Mouse (Mus musculus) heart, embryonic 15.5 days (tissue): ENCODE measurements at regions not wholly inside any gene's neighbourhood (a gene's known extent, or its start where the extent isn't known, plus 50 kb on each side); places are given as distances from the start of the nearest gene placed in this dataset.

Experiments
- ATAC-seq: fragments of 200-750 bp; cut with Nextera tagmentation; replicated peaks from 2 replicates; pipeline ENCODE4 v1.8.0; 2017; ENCODE audit warnings: low read depth, moderate TSS enrichment; ENCODE audit not compliant: insufficient number of reproducible peaks, insufficient read depth, low FRiP score
- H3K27ac ChIP-seq: fragments of 300-500 bp; sonication (generic); 2 replicates; pipeline ENCODE4 v1.5.1; 2015; ENCODE audit warnings: mild to moderate bottlenecking, inconsistent platforms
- H3K27me3 ChIP-seq: fragments of 300-500 bp; sonication (generic); 2 replicates; pipeline ENCODE4 v1.6.1; 2015; ENCODE audit warnings: inconsistent platforms
- H3K36me3 ChIP-seq: fragments of 300-500 bp; sonication (generic); 2 replicates; pipeline ENCODE4 v1.6.1; 2015; ENCODE audit warnings: mild to moderate bottlenecking, inconsistent platforms
- H3K4me1 ChIP-seq: fragments of 300-500 bp; sonication (generic); replicated peaks from 2 replicates; pipeline ENCODE4 v1.6.1; 2015; ENCODE audit warnings: inconsistent platforms
- H3K4me2 ChIP-seq: fragments of 300-500 bp; sonication (generic); 2 replicates; pipeline ENCODE4 v1.6.1; 2015; ENCODE audit warnings: inconsistent platforms, mild to moderate bottlenecking, moderate library complexity
- H3K4me3 ChIP-seq: fragments of 300-500 bp; sonication (generic); 2 replicates; pipeline ENCODE4 v1.5.1; 2015; ENCODE audit warnings: mild to moderate bottlenecking, inconsistent platforms
- H3K9ac ChIP-seq: fragments of 300-500 bp; sonication (generic); 2 replicates; pipeline ENCODE4 v1.6.1; 2015; ENCODE audit warnings: mild to moderate bottlenecking, inconsistent platforms
- H3K9me3 ChIP-seq: fragments of 300-500 bp; sonication (generic); replicated peaks from 2 replicates; pipeline ENCODE4 v1.6.1; 2016; ENCODE audit warnings: inconsistent platforms
- WGBS: fragments of 180-500 bp; shearing (Covaris S2); methylation state at CpG from one replicate; pipeline ENCODE4 v1.1.7; 2015; ENCODE audit warnings: mixed read lengths; 5-methylcytosine and 5-hydroxymethylcytosine counted together

- Histone ChIP-seq H3K4me1 (no peaks in the 10 kb centered on the region), H3K9me3 (no peaks in the 10 kb centered on the region), H3K27ac (no peak overlapping the region), H3K9ac (no peak overlapping the region), H3K4me2 (no peak overlapping the region), H3K27me3 (no peaks in the 10 kb centered on the region), H3K4me3 (no peak overlapping the region), H3K36me3 (no peaks in the 10 kb centered on the region)
- ATAC-seq = no peak
- 88% methylated on average over 4 of the region's 4 CpGs for WGBS
These were observed 613.4 kb upstream of the 4930412O13Rik start for GRCm38 (mm10) chr2:9267675-9268074.

- ATAC-seq = no peak
- 78% methylated on average over 2 of the region's 2 CpGs for WGBS
- no peak overlapping the region for H3K9ac ChIP-seq
These were observed 597.6 kb upstream of the 4930412O13Rik start for GRCm38 (mm10) chr2:9283441-9283840.

GRCm38 (mm10) chr2:9285800-9286199 lies 595.3 kb upstream of the 4930412O13Rik start:
- H3K4me1 ChIP-seq = no peaks in the 10 kb centered on the region

More at GRCm38 (mm10) chr2:9283441-9283840, 597.6 kb upstream of the 4930412O13Rik start:
- H3K36me3 ChIP-seq = no peaks in the 10 kb centered on the region
- H3K27ac ChIP-seq = no peak overlapping the region
- H3K4me2 ChIP-seq = no peak overlapping the region
- H3K4me3 ChIP-seq = no peak overlapping the region
- H3K4me1 ChIP-seq = no peaks in the 10 kb centered on the region
- H3K27me3 ChIP-seq = no peaks in the 10 kb centered on the region
- no peaks in the 10 kb centered on the region for H3K9me3 ChIP-seq

GRCm38 (mm10) chr2:9287077-9287476 lies 594.0 kb upstream of the 4930412O13Rik start:
- Histone ChIP-seq H3K4me1 (no peaks in the 10 kb centered on the region), H3K9me3 (no peaks in the 10 kb centered on the region), H3K27me3 (no peaks in the 10 kb centered on the region), H3K4me3 (no peak overlapping the region), H3K27ac (no peak overlapping the region), H3K36me3 (no peaks in the 10 kb centered on the region), H3K4me2 (no peak overlapping the region), H3K9ac (no peak overlapping the region)
- WGBS = 90% methylated on average over 1 of the region's 1 CpGs
- no peak for ATAC-seq

More at GRCm38 (mm10) chr2:9285800-9286199, 595.3 kb upstream of the 4930412O13Rik start:
- Histone ChIP-seq H3K9me3 (no peaks in the 10 kb centered on the region), H3K36me3 (no peaks in the 10 kb centered on the region), H3K4me3 (no peak overlapping the region), H3K9ac (no peak overlapping the region), H3K27me3 (no peaks in the 10 kb centered on the region), H3K4me2 (no peak overlapping the region), H3K27ac (no peak overlapping the region)
- WGBS = 77% methylated on average over 8 of the region's 8 CpGs
- ATAC-seq = no peak

- Histone ChIP-seq H3K9me3 (no peaks in the 10 kb centered on the region), H3K4me3 (no peak overlapping the region), H3K27ac (no peak overlapping the region), H3K27me3 (no peaks in the 10 kb centered on the region), H3K9ac (no peak overlapping the region), H3K4me2 (no peak overlapping the region), H3K4me1 (no peaks in the 10 kb centered on the region), H3K36me3 (no peaks in the 10 kb centered on the region)
- ATAC-seq = no peak
- 76% methylated on average over 6 of the region's 6 CpGs for WGBS
These were observed 593.4 kb upstream of the 4930412O13Rik start for GRCm38 (mm10) chr2:9287623-9288022.

- no peak for ATAC-seq
- WGBS = 55% methylated on average over 16 of the region's 16 CpGs
These were observed 549.3 kb upstream of the 4930412O13Rik start for GRCm38 (mm10) chr2:9331630-9332352.

GRCm38 (mm10) chr2:9348982-9349381 lies 532.1 kb upstream of the 4930412O13Rik start:
- no peaks in the 10 kb centered on the region for H3K27me3 ChIP-seq
- no peak overlapping the region for H3K4me2 ChIP-seq
- no peak overlapping the region for H3K9ac ChIP-seq
- H3K4me3 ChIP-seq = no peak overlapping the region
- no peak overlapping the region for H3K27ac ChIP-seq
- 58% methylated on average over 4 of the region's 4 CpGs for WGBS
- ATAC-seq = no peak
- no peaks in the 10 kb centered on the region for H3K36me3 ChIP-seq
- no peaks in the 10 kb centered on the region for H3K4me1 ChIP-seq
- no peaks in the 10 kb centered on the region for H3K9me3 ChIP-seq

More at GRCm38 (mm10) chr2:9331630-9332352, 549.3 kb upstream of the 4930412O13Rik start:
- Histone ChIP-seq H3K27me3 (no peaks in the 10 kb centered on the region), H3K9me3 (no peaks in the 10 kb centered on the region), H3K4me1 (no peaks in the 10 kb centered on the region), H3K27ac (no peak overlapping the region), H3K4me2 (no peak overlapping the region), H3K4me3 (no peak overlapping the region), H3K36me3 (no peaks in the 10 kb centered on the region), H3K9ac (no peak overlapping the region)

GRCm38 (mm10) chr2:9349994-9350393 lies 531.1 kb upstream of the 4930412O13Rik start:
- ATAC-seq = no peak
- Histone ChIP-seq H3K27me3 (no peaks in the 10 kb centered on the region), H3K4me2 (no peak overlapping the region), H3K36me3 (no peaks in the 10 kb centered on the region), H3K4me1 (no peaks in the 10 kb centered on the region), H3K9ac (no peak overlapping the region), H3K9me3 (no peaks in the 10 kb centered on the region), H3K4me3 (no peak overlapping the region), H3K27ac (no peak overlapping the region)
- 47% methylated on average over 1 of the region's 1 CpGs for WGBS

- no peaks in the 10 kb centered on the region for H3K27me3 ChIP-seq
- H3K4me3 ChIP-seq = no peak overlapping the region
- no peak overlapping the region for H3K9ac ChIP-seq
- WGBS = 60% methylated on average over 7 of the region's 7 CpGs
- H3K27ac ChIP-seq = no peak overlapping the region
- H3K9me3 ChIP-seq = no peaks in the 10 kb centered on the region
- no peaks in the 10 kb centered on the region for H3K36me3 ChIP-seq
- no peak for ATAC-seq
- H3K4me1 ChIP-seq = no peaks in the 10 kb centered on the region
- no peak overlapping the region for H3K4me2 ChIP-seq
These were observed 528.9 kb upstream of the 4930412O13Rik start for GRCm38 (mm10) chr2:9352190-9352589.

- H3K27ac ChIP-seq = no peak overlapping the region
- no peaks in the 10 kb centered on the region for H3K4me1 ChIP-seq
- H3K27me3 ChIP-seq = no peaks in the 10 kb centered on the region
- no peak overlapping the region for H3K4me2 ChIP-seq
- H3K9me3 ChIP-seq = no peaks in the 10 kb centered on the region
- H3K9ac ChIP-seq = no peak overlapping the region
- ATAC-seq = no peak
- H3K4me3 ChIP-seq = no peak overlapping the region
- no peaks in the 10 kb centered on the region for H3K36me3 ChIP-seq
- 70% methylated on average over 4 of the region's 4 CpGs for WGBS
These were observed 521.0 kb upstream of the 4930412O13Rik start for GRCm38 (mm10) chr2:9360020-9360419.

- Histone ChIP-seq H3K4me3 (no peak overlapping the region), H3K27ac (no peak overlapping the region), H3K36me3 (no peaks in the 10 kb centered on the region), H3K27me3 (no peaks in the 10 kb centered on the region), H3K9ac (no peak overlapping the region), H3K4me1 (no peaks in the 10 kb centered on the region), H3K9me3 (no peaks in the 10 kb centered on the region), H3K4me2 (no peak overlapping the region)
- no peak for ATAC-seq
- 86% methylated on average over 8 of the region's 8 CpGs for WGBS
These were observed 513.1 kb upstream of the 4930412O13Rik start for GRCm38 (mm10) chr2:9367801-9368584.
